In genomic region chr7:43443126-43443916, GRCm38 (mm10) we compare ENCODE assay signal across 8 mouse cellular contexts. TPM values are rescaled to one million over a fixed set of nuclear protein-coding genes. Genes with fewer than 3 reads are reported as not detected.
DNase-seq lines count a peak whose midpoint lies in the region; ATAC-seq and TF ChIP-seq lines count a peak whose summit lies in the region.

No protein-coding gene starts in this region.

- peak overlapping the region; percentile 70 for H3K9ac ChIP-seq in heart, embryonic 12.5 days
- H3K9ac ChIP-seq in kidney, embryonic 16.5 days (replicated peaks; ENCODE audit: low read length): peak overlapping the region; percentile 78
- peak overlapping the region; percentile 75 for H3K9ac ChIP-seq in liver, embryonic 11.5 days (ENCODE audit: low read depth, low read length)

- peak overlapping the region; percentile 98 for H3K27ac ChIP-seq in heart, embryonic 12.5 days (ENCODE audit: poor library complexity, severe bottlenecking)
- H3K27ac ChIP-seq in kidney, embryonic 16.5 days (ENCODE audit: low read length): peak overlapping the region; percentile 100
- H3K27ac ChIP-seq in liver, embryonic 11.5 days (ENCODE audit: low read depth, low read length): peak overlapping the region; percentile 92

- WGBS in heart, embryonic 12.5 days: 2% methylated on average over 36 of the region's 36 CpGs
- under 1% methylated on average over 36 of the region's 36 CpGs for WGBS in kidney, embryonic 16.5 days
- WGBS in liver, embryonic 11.5 days: under 1% methylated on average over 36 of the region's 36 CpGs

- no peak for TF ChIP-seq CTCF in brain, embryonic 14.5 days (IDR thresholded peaks at IDR 0.05; ENCODE audit: borderline replicate concordance, extremely low read depth, insufficient read depth, insufficient read length)

- no peaks in the 10 kb centered on the region for H3K36me3 ChIP-seq in heart, embryonic 12.5 days
- H3K36me3 ChIP-seq in kidney, embryonic 16.5 days (ENCODE audit: insufficient read depth, low read length): 0 out of 2 replicates have a peak, but pooled peaks cover 3% of the 10 kb centered on the region
- no peaks in the 10 kb centered on the region for H3K36me3 ChIP-seq in liver, embryonic 11.5 days (ENCODE audit: control insufficient read depth, insufficient read depth, low read length)
- no peaks in the 10 kb centered on the region for H3K36me3 ChIP-seq in splenic B cell, adult 2 months (ENCODE audit: control insufficient read depth, insufficient read depth, low read length, poor library complexity, severe bottlenecking)

- DNase-seq in CD4-positive, CD25-positive, alpha-beta regulatory T cell, adult 2 months (ENCODE audit: low read depth, low spot score): peak; percentile 84
- peak; percentile 75 for DNase-seq in brain, embryonic 14.5 days (ENCODE audit: low read depth)
- peak; percentile 26 for DNase-seq in fat pad, adult 2 months (ENCODE audit: extremely low read depth, low read depth, low spot score)
- DNase-seq in liver, embryonic 11.5 days (ENCODE audit: low spot score): peak; percentile 82
- DNase-seq in naive thymus-derived CD4-positive, alpha-beta T cell, adult 2 months (ENCODE audit: low read depth): peak; percentile 80
- DNase-seq in splenic B cell, adult 2 months (ENCODE audit: low read depth, low spot score): peak; percentile 72

- H3K4me1 ChIP-seq in heart, embryonic 12.5 days (replicated peaks): peaks cover 41% of the 10 kb centered on the region
- peaks cover 20% of the 10 kb centered on the region for H3K4me1 ChIP-seq in kidney, embryonic 16.5 days (ENCODE audit: insufficient read depth, low read length)
- H3K4me1 ChIP-seq in liver, embryonic 11.5 days (replicated peaks; ENCODE audit: control insufficient read depth, insufficient read depth, low read length): peaks cover 30% of the 10 kb centered on the region

- peak overlapping the region; percentile 66 for H3K4me3 ChIP-seq in heart, embryonic 12.5 days
- H3K4me3 ChIP-seq in kidney, embryonic 16.5 days (ENCODE audit: low read length): peak overlapping the region; percentile 72
- peak overlapping the region; percentile 68 for H3K4me3 ChIP-seq in liver, embryonic 11.5 days (ENCODE audit: low read depth, low read length)

- H3K4me2 ChIP-seq in heart, embryonic 12.5 days: peak overlapping the region; percentile 74
- peak overlapping the region; percentile 94 for H3K4me2 ChIP-seq in kidney, embryonic 16.5 days (replicated peaks; ENCODE audit: low read depth, low read length)
- peak overlapping the region; percentile 98 for H3K4me2 ChIP-seq in liver, embryonic 11.5 days

- H3K9me3 ChIP-seq in heart, embryonic 12.5 days (replicated peaks): no peaks in the 10 kb centered on the region
- no peaks in the 10 kb centered on the region for H3K9me3 ChIP-seq in kidney, embryonic 16.5 days (ENCODE audit: low read length)
- H3K9me3 ChIP-seq in liver, embryonic 11.5 days (ENCODE audit: control insufficient read depth, low read length): no peaks in the 10 kb centered on the region

- TF ChIP-seq POLR2A in brain, embryonic 14.5 days (IDR thresholded peaks at IDR 0.05; ENCODE audit: borderline replicate concordance, extremely low read depth, insufficient read depth, insufficient read length, poor library complexity, severe bottlenecking): 0 out of 2 replicates have a peak, but pooled peaks have one; percentile 2

- no peaks in the 10 kb centered on the region; the same call in 1 of the 2 replicates for H3K27me3 ChIP-seq in heart, embryonic 12.5 days (replicated peaks)
- H3K27me3 ChIP-seq in kidney, embryonic 16.5 days (ENCODE audit: insufficient read depth, low read length): no peaks in the 10 kb centered on the region
- H3K27me3 ChIP-seq in liver, embryonic 11.5 days (replicated peaks; ENCODE audit: control insufficient read depth, insufficient read depth, low read length): no peaks in the 10 kb centered on the region
- no peaks in the 10 kb centered on the region for H3K27me3 ChIP-seq in splenic B cell, adult 2 months (ENCODE audit: control insufficient read depth, insufficient read depth, low read length, poor library complexity, severe bottlenecking)

- ATAC-seq in heart, embryonic 12.5 days (ENCODE audit: insufficient number of reproducible peaks, low FRiP score): peak; percentile 92
- peak; percentile 95 for ATAC-seq in kidney, embryonic 16.5 days (ENCODE audit: low FRiP score, low TSS enrichment)
- peak; percentile 87 for ATAC-seq in liver, embryonic 11.5 days (replicated peaks; ENCODE audit: low FRiP score)

RNA-seq across cellular contexts. Expression of gene Etfb, which starts 0.6 kb away (rescaled TPM):
- 69.0 and 71.0 TPM in 2 replicates for polyA plus RNA-seq in brain, embryonic 14.5 days (2012; rRNA removed)
- polyA plus RNA-seq in heart, embryonic 12.5 days (2016; fragmentation: Nextera tagmentation; extraction: Ambion mirVana): 460 and 473 TPM in 2 replicates
- polyA plus RNA-seq in kidney, embryonic 16.5 days (2015; fragmentation: Nextera tagmentation; extraction: Ambion mirVana): 383 and 436 TPM in 2 replicates
- 369 and 378 TPM in 2 replicates for polyA plus RNA-seq in liver, embryonic 11.5 days (2014; fragmentation: Nextera tagmentation; extraction: Ambion mirVana)

RNA-seq across cellular contexts. Expression of gene Gm45233, which starts 0.6 kb away (rescaled TPM):
- polyA plus RNA-seq in brain, embryonic 14.5 days (2012; rRNA removed): 1.2 and 1.3 TPM in 2 replicates
- polyA plus RNA-seq in heart, embryonic 12.5 days (2016; fragmentation: Nextera tagmentation; extraction: Ambion mirVana): 0.46 TPM in 1 of 2 replicates, not detected in the other
- polyA plus RNA-seq in kidney, embryonic 16.5 days (2015; fragmentation: Nextera tagmentation; extraction: Ambion mirVana): 1.2 TPM in 1 of 2 replicates, not detected in the other
- 0.37 TPM in 1 of 2 replicates, not detected in the other for polyA plus RNA-seq in liver, embryonic 11.5 days (2014; fragmentation: Nextera tagmentation; extraction: Ambion mirVana)

RNA-seq across cellular contexts. Expression of gene Cldnd2, which starts 2.7 kb away (rescaled TPM):
- not detected in 2 replicates for polyA plus RNA-seq in brain, embryonic 14.5 days (2012; rRNA removed)
- not detected in 2 replicates for polyA plus RNA-seq in heart, embryonic 12.5 days (2016; fragmentation: Nextera tagmentation; extraction: Ambion mirVana)
- not detected in 2 replicates for polyA plus RNA-seq in kidney, embryonic 16.5 days (2015; fragmentation: Nextera tagmentation; extraction: Ambion mirVana)
- polyA plus RNA-seq in liver, embryonic 11.5 days (2014; fragmentation: Nextera tagmentation; extraction: Ambion mirVana): not detected in 2 replicates

RNA-seq across cellular contexts. Expression of gene Nkg7, which starts 6.4 kb away (rescaled TPM):
- polyA plus RNA-seq in brain, embryonic 14.5 days (2012; rRNA removed): 0.08 TPM in 1 of 2 replicates, not detected in the other
- polyA plus RNA-seq in heart, embryonic 12.5 days (2016; fragmentation: Nextera tagmentation; extraction: Ambion mirVana): 0.27 TPM in 1 of 2 replicates, not detected in the other
- polyA plus RNA-seq in kidney, embryonic 16.5 days (2015; fragmentation: Nextera tagmentation; extraction: Ambion mirVana): 0.92 TPM in 1 of 2 replicates, not detected in the other
- polyA plus RNA-seq in liver, embryonic 11.5 days (2014; fragmentation: Nextera tagmentation; extraction: Ambion mirVana): 3.5 and 3.8 TPM in 2 replicates

RNA-seq across cellular contexts. Expression of gene Lim2, which starts 15.9 kb away (rescaled TPM):
- polyA plus RNA-seq in brain, embryonic 14.5 days (2012; rRNA removed): 0.10 and 0.16 TPM in 2 replicates
- 0.22 TPM in 1 of 2 replicates, not detected in the other for polyA plus RNA-seq in heart, embryonic 12.5 days (2016; fragmentation: Nextera tagmentation; extraction: Ambion mirVana)
- polyA plus RNA-seq in kidney, embryonic 16.5 days (2015; fragmentation: Nextera tagmentation; extraction: Ambion mirVana): not detected in 2 replicates
- polyA plus RNA-seq in liver, embryonic 11.5 days (2014; fragmentation: Nextera tagmentation; extraction: Ambion mirVana): 0.10 TPM in 1 of 2 replicates, not detected in the other

Comparison
In these comparisons a context has a peak if more than half of its experiments do, and no peak if none do; other contexts are left out.
1. Peak in every context shown above with its lines: DNase-seq, ATAC-seq, H3K4me3 ChIP-seq and H3K27ac ChIP-seq.
2. DNase-seq: peak in every context shown above with its lines; median percentile 84 in CD4-positive, CD25-positive, alpha-beta regulatory T cell, adult 2 months; 82 in liver, embryonic 11.5 days; 80 in naive thymus-derived CD4-positive, alpha-beta T cell, adult 2 months; 75 in brain, embryonic 14.5 days; 72 in splenic B cell, adult 2 months; 26 in fat pad, adult 2 months.